In genomic region chr5:33658664-33659050, GRCm38 (mm10) we compare ENCODE assay signal across 8 mouse cellular contexts. TPM values are rescaled to one million over a fixed set of nuclear protein-coding genes. Genes with fewer than 3 reads are reported as not detected.
DNase-seq lines count a peak whose midpoint lies in the region; ATAC-seq and TF ChIP-seq lines count a peak whose summit lies in the region.

No protein-coding gene starts in this region.

- H3K36me3 ChIP-seq in kidney, postnatal 0 days (ENCODE audit: insufficient read depth, low read length): 0 out of 2 replicates have a peak, but pooled peaks cover 13% of the 10 kb centered on the region
- H3K36me3 ChIP-seq in embryonic facial prominence, embryonic 11.5 days (replicated peaks; ENCODE audit: control insufficient read depth, insufficient read depth, low read depth, low read length): peaks cover 7% of the 10 kb centered on the region
- H3K36me3 ChIP-seq in intestine, embryonic 15.5 days: peaks cover 13% of the 10 kb centered on the region
- H3K36me3 ChIP-seq in neural tube, embryonic 12.5 days: peaks cover 37% of the 10 kb centered on the region

- no peak for TF ChIP-seq CTCF in kidney, postnatal 0 days (IDR thresholded peaks at IDR 0.05; ENCODE audit: low read depth)

- WGBS in kidney, postnatal 0 days: 0% methylated on average over 26 of the region's 26 CpGs
- WGBS in embryonic facial prominence, embryonic 11.5 days: 0% methylated on average over 26 of the region's 26 CpGs
- under 1% methylated on average over 26 of the region's 26 CpGs for WGBS in intestine, embryonic 15.5 days
- under 1% methylated on average over 26 of the region's 26 CpGs for WGBS in neural tube, embryonic 12.5 days

- H3K4me2 ChIP-seq in kidney, postnatal 0 days (ENCODE audit: low read length): peak overlapping the region; percentile 66
- H3K4me2 ChIP-seq in embryonic facial prominence, embryonic 11.5 days (ENCODE audit: low read depth, low read length): peak overlapping the region; percentile 74
- H3K4me2 ChIP-seq in intestine, embryonic 15.5 days (replicated peaks): peak overlapping the region; percentile 68
- H3K4me2 ChIP-seq in neural tube, embryonic 12.5 days (replicated peaks): peak overlapping the region; percentile 94

- peaks cover 15% of the 10 kb centered on the region; the same call in 1 of the 2 replicates for H3K4me1 ChIP-seq in kidney, postnatal 0 days (replicated peaks; ENCODE audit: insufficient read depth, low read length)
- 0 out of 2 replicates have a peak, but pooled peaks cover 2% of the 10 kb centered on the region for H3K4me1 ChIP-seq in embryonic facial prominence, embryonic 11.5 days (ENCODE audit: control insufficient read depth, insufficient read depth, low read length)
- peaks cover 19% of the 10 kb centered on the region for H3K4me1 ChIP-seq in intestine, embryonic 15.5 days (replicated peaks)
- peaks cover 23% of the 10 kb centered on the region for H3K4me1 ChIP-seq in neural tube, embryonic 12.5 days

- no peaks in the 10 kb centered on the region for H3K9me3 ChIP-seq in kidney, postnatal 0 days (replicated peaks; ENCODE audit: low read length)
- no peaks in the 10 kb centered on the region for H3K9me3 ChIP-seq in embryonic facial prominence, embryonic 11.5 days (replicated peaks; ENCODE audit: control insufficient read depth, low read length)
- no peaks in the 10 kb centered on the region for H3K9me3 ChIP-seq in intestine, embryonic 15.5 days
- H3K9me3 ChIP-seq in neural tube, embryonic 12.5 days: no peaks in the 10 kb centered on the region

- H3K4me3 ChIP-seq in kidney, postnatal 0 days (replicated peaks; ENCODE audit: low read depth, low read length): peak overlapping the region; percentile 73
- peak overlapping the region; percentile 82 for H3K4me3 ChIP-seq in embryonic facial prominence, embryonic 11.5 days (ENCODE audit: low read depth, low read length)
- peak overlapping the region; percentile 76 for H3K4me3 ChIP-seq in intestine, embryonic 15.5 days (replicated peaks)
- H3K4me3 ChIP-seq in neural tube, embryonic 12.5 days: peak overlapping the region; percentile 73

- intact Hi-C loops in left cerebral cortex, postnatal 14 days (cut with DNase I): no loop called here
- intact Hi-C loops in gastrocnemius, postnatal 36 days (cut with DNase I): loop anchor here (10.0 kb wide), 1 partner anchor 526 kb away; the partner anchor contains the start of gene Mxd4

- peak; percentile 15 for DNase-seq in kidney, postnatal 0 days (ENCODE audit: low spot score)
- no peak for DNase-seq in kidney, postnatal 10 days
- DNase-seq in embryonic facial prominence, embryonic 11.5 days (ENCODE audit: low spot score): no peak
- DNase-seq in ovary, postnatal 36 days (ENCODE audit: low spot score): no peak
- no peak for DNase-seq in left cerebral cortex, postnatal 14 days (ENCODE audit: low spot score in 2 of 2)
- DNase-seq in gastrocnemius, postnatal 36 days: no peak

- ATAC-seq in kidney, postnatal 0 days (replicated peaks; ENCODE audit: low FRiP score, low read depth): no peak
- peak; percentile 10; the same call in 1 of the 2 replicates for ATAC-seq in embryonic facial prominence, embryonic 11.5 days (replicated peaks; ENCODE audit: insufficient number of reproducible peaks, low FRiP score, low TSS enrichment, low read depth)
- peak; percentile 6 for ATAC-seq in intestine, embryonic 15.5 days
- no peak for ATAC-seq in neural tube, embryonic 12.5 days (ENCODE audit: low FRiP score, low read depth)

- no peaks in the 10 kb centered on the region for H3K27me3 ChIP-seq in kidney, postnatal 0 days (ENCODE audit: insufficient read depth, low read length)
- no peaks in the 10 kb centered on the region for H3K27me3 ChIP-seq in embryonic facial prominence, embryonic 11.5 days (ENCODE audit: control insufficient read depth, insufficient read depth, low read length)
- no peaks in the 10 kb centered on the region for H3K27me3 ChIP-seq in intestine, embryonic 15.5 days (replicated peaks)
- no peaks in the 10 kb centered on the region for H3K27me3 ChIP-seq in neural tube, embryonic 12.5 days (replicated peaks)

- H3K27ac ChIP-seq in kidney, postnatal 0 days: peak overlapping the region; percentile 97
- H3K27ac ChIP-seq in embryonic facial prominence, embryonic 11.5 days (replicated peaks; ENCODE audit: low read depth, low read length): peak overlapping the region; percentile 63
- peak overlapping the region; percentile 48; the same call in 1 of the 2 replicates for H3K27ac ChIP-seq in intestine, embryonic 15.5 days
- no peak overlapping the region for H3K27ac ChIP-seq in neural tube, embryonic 12.5 days

- peak overlapping the region; percentile 66 for H3K9ac ChIP-seq in kidney, postnatal 0 days (ENCODE audit: low read depth, low read length)
- peak overlapping the region; percentile 83 for H3K9ac ChIP-seq in embryonic facial prominence, embryonic 11.5 days (replicated peaks; ENCODE audit: low read length)
- peak overlapping the region; percentile 61 for H3K9ac ChIP-seq in intestine, embryonic 15.5 days
- H3K9ac ChIP-seq in neural tube, embryonic 12.5 days: peak overlapping the region; percentile 75

RNA-seq across cellular contexts. Expression of gene Tmem129, which starts 0.4 kb away (rescaled TPM):
- polyA plus RNA-seq in kidney, postnatal 0 days (2015; fragmentation: Nextera tagmentation; extraction: Ambion mirVana): 26.4 and 29.5 TPM in 2 replicates
- polyA plus RNA-seq in embryonic facial prominence, embryonic 11.5 days (2014; fragmentation: Nextera tagmentation; extraction: Ambion mirVana): 38.6 and 39.9 TPM in 2 replicates
- polyA plus RNA-seq in intestine, embryonic 15.5 days (2015; fragmentation: Nextera tagmentation; extraction: Ambion mirVana): 31.8 and 33.1 TPM in 2 replicates
- polyA plus RNA-seq in neural tube, embryonic 12.5 days (2016; fragmentation: Nextera tagmentation; extraction: Ambion mirVana): 30.3 and 31.5 TPM in 2 replicates
- total RNA-seq in left cerebral cortex, postnatal 14 days (2021): 10 to 100 TPM; 24.9 to 26.7 TPM
- total RNA-seq in gastrocnemius, postnatal 36 days (2021): 1 to 10 TPM; 6.1 to 9.7 TPM

RNA-seq across cellular contexts. Expression of gene Tacc3, which starts 0.7 kb away (rescaled TPM):
- 74.3 and 84.9 TPM in 2 replicates for polyA plus RNA-seq in kidney, postnatal 0 days (2015; fragmentation: Nextera tagmentation; extraction: Ambion mirVana)
- polyA plus RNA-seq in embryonic facial prominence, embryonic 11.5 days (2014; fragmentation: Nextera tagmentation; extraction: Ambion mirVana): 318 and 328 TPM in 2 replicates
- 148 and 172 TPM in 2 replicates for polyA plus RNA-seq in intestine, embryonic 15.5 days (2015; fragmentation: Nextera tagmentation; extraction: Ambion mirVana)
- polyA plus RNA-seq in neural tube, embryonic 12.5 days (2016; fragmentation: Nextera tagmentation; extraction: Ambion mirVana): 150 and 160 TPM in 2 replicates
- total RNA-seq in left cerebral cortex, postnatal 14 days (2021): 10 to 100 TPM in 1 of 2 experiments, 1 to 10 TPM in 1; 9.1 to 11.2 TPM
- total RNA-seq in gastrocnemius, postnatal 36 days (2021): 1 to 10 TPM; 1.6 to 3.1 TPM

RNA-seq across cellular contexts. Expression of gene Slbp, which starts 6.3 kb away (rescaled TPM):
- polyA plus RNA-seq in kidney, postnatal 0 days (2015; fragmentation: Nextera tagmentation; extraction: Ambion mirVana): 146 and 172 TPM in 2 replicates
- polyA plus RNA-seq in embryonic facial prominence, embryonic 11.5 days (2014; fragmentation: Nextera tagmentation; extraction: Ambion mirVana): 323 and 360 TPM in 2 replicates
- 196 and 228 TPM in 2 replicates for polyA plus RNA-seq in intestine, embryonic 15.5 days (2015; fragmentation: Nextera tagmentation; extraction: Ambion mirVana)
- polyA plus RNA-seq in neural tube, embryonic 12.5 days (2016; fragmentation: Nextera tagmentation; extraction: Ambion mirVana): 183 and 184 TPM in 2 replicates
- 10 to 100 TPM; 23.6 to 27.7 TPM for total RNA-seq in left cerebral cortex, postnatal 14 days (2021)
- total RNA-seq in gastrocnemius, postnatal 36 days (2021): 1 to 10 TPM; 7.4 to 7.6 TPM

RNA-seq across cellular contexts. Expression of gene Gm9903, which starts 28.9 kb away (rescaled TPM):
- 0.64 and 0.68 TPM in 2 replicates for polyA plus RNA-seq in kidney, postnatal 0 days (2015; fragmentation: Nextera tagmentation; extraction: Ambion mirVana)
- 0.74 and 0.97 TPM in 2 replicates for polyA plus RNA-seq in embryonic facial prominence, embryonic 11.5 days (2014; fragmentation: Nextera tagmentation; extraction: Ambion mirVana)
- 0.26 and 0.30 TPM in 2 replicates for polyA plus RNA-seq in intestine, embryonic 15.5 days (2015; fragmentation: Nextera tagmentation; extraction: Ambion mirVana)
- polyA plus RNA-seq in neural tube, embryonic 12.5 days (2016; fragmentation: Nextera tagmentation; extraction: Ambion mirVana): 0.49 and 0.61 TPM in 2 replicates
- total RNA-seq in left cerebral cortex, postnatal 14 days (2021): 1 to 10 TPM in 1 of 2 experiments, under 1 TPM in 1; 0.72 to 1.3 TPM
- under 1 TPM; 0.42 to 0.54 TPM for total RNA-seq in gastrocnemius, postnatal 36 days (2021)

RNA-seq across cellular contexts. Expression of gene Fam53a, which starts 29.2 kb away (rescaled TPM):
- polyA plus RNA-seq in kidney, postnatal 0 days (2015; fragmentation: Nextera tagmentation; extraction: Ambion mirVana): 55.7 and 58.1 TPM in 2 replicates
- polyA plus RNA-seq in embryonic facial prominence, embryonic 11.5 days (2014; fragmentation: Nextera tagmentation; extraction: Ambion mirVana): 63.3 and 64.9 TPM in 2 replicates
- polyA plus RNA-seq in intestine, embryonic 15.5 days (2015; fragmentation: Nextera tagmentation; extraction: Ambion mirVana): 51.7 and 52.7 TPM in 2 replicates
- polyA plus RNA-seq in neural tube, embryonic 12.5 days (2016; fragmentation: Nextera tagmentation; extraction: Ambion mirVana): 46.4 and 49.3 TPM in 2 replicates
- total RNA-seq in left cerebral cortex, postnatal 14 days (2021): 10 to 100 TPM; 22.4 to 23.9 TPM
- total RNA-seq in gastrocnemius, postnatal 36 days (2021): 10 to 100 TPM; 56.9 to 61.8 TPM

Comparison
In these comparisons a context has a peak if more than half of its experiments do, and no peak if none do; other contexts are left out.
1. ATAC-seq: peak in embryonic facial prominence, embryonic 11.5 days (single experiment) and intestine, embryonic 15.5 days (single experiment); none in kidney, postnatal 0 days (single experiment) and neural tube, embryonic 12.5 days (single experiment).
2. Peak in every context shown above with its lines, with median percentiles within 50 percentile points of each other: H3K4me2 ChIP-seq, H3K4me3 ChIP-seq and H3K9ac ChIP-seq.